Mouse (Mus musculus) cerebellum, postnatal 14 days (tissue): Measurements from ENCODE around the gene Emp3.
"Not testable (repeated sequence)": the region's sequence is repeated elsewhere in the genome, so short reads cannot be mapped to it uniquely, and the experiment has no call there.

Experiments used
- DNase-seq, 2 experiments: peaks; one replicate each; pipeline ENCODE4 v3.0.0; 2021; ENCODE audit warnings: mixed read lengths in 2 of 2

The Emp3 gene

GRCm38 (mm10) chr7:45915011-45915410 lies 6.2 kb downstream of the Emp3 start:
- no peak for DNase-seq

GRCm38 (mm10) chr7:45914067-45914466 lies 7.1 kb downstream of the Emp3 start:
- no peak for DNase-seq

- no peak for DNase-seq
These were observed 12.1 kb downstream of the Emp3 start for GRCm38 (mm10) chr7:45909145-45909544.

GRCm38 (mm10) chr7:45908384-45908783 lies 12.8 kb downstream of the Emp3 start:
- DNase-seq, result no peak

GRCm38 (mm10) chr7:45906622-45907021 lies 14.6 kb downstream of the Emp3 start:
- no peak for DNase-seq

GRCm38 (mm10) chr7:45902481-45903002 lies 18.7 kb downstream of the Emp3 start:
- DNase-seq, result no peak

GRCm38 (mm10) chr7:45901562-45901961 lies 19.6 kb downstream of the Emp3 start:
- peak in 1 of 2 experiments; percentile 48 for DNase-seq

GRCm38 (mm10) chr7:45898125-45898524 lies 23.1 kb downstream of the Emp3 start:
- not testable (repeated sequence) for DNase-seq

- DNase-seq, result peak; percentile 68 to 69
These were observed 23.9 kb downstream of the Emp3 start for GRCm38 (mm10) chr7:45897258-45897757.

- DNase-seq, result peak; percentile 98
These were observed 24.5 kb downstream of the Emp3 start, which contains the start of the genes Syngr4 and Tmem143 for GRCm38 (mm10) chr7:45896517-45897257. Syngr4 (minus strand) TSS chr7:45896714. Tmem143 (plus strand) TSS chr7:45896941.

GRCm38 (mm10) chr7:45895931-45896516 lies 25.2 kb downstream of the Emp3 start:
- DNase-seq, result no peak

GRCm38 (mm10) chr7:45892651-45893050 lies 28.6 kb downstream of the Emp3 start:
- peak in 1 of 2 experiments; percentile 56 for DNase-seq

- DNase-seq, result peak in 1 of 2 experiments; percentile 25
These were observed 34.0 kb downstream of the Emp3 start for GRCm38 (mm10) chr7:45887246-45887645.

- no peak for DNase-seq
These were observed 40.2 kb downstream of the Emp3 start for GRCm38 (mm10) chr7:45881011-45881410.

GRCm38 (mm10) chr7:45880531-45880930 lies 40.7 kb downstream of the Emp3 start:
- no peak for DNase-seq

GRCm38 (mm10) chr7:45878278-45878677 lies 42.9 kb downstream of the Emp3 start, which contains the start of gene Grin2d:
Grin2d (minus strand) TSS chr7:45878378.
- not testable (repeated sequence) for DNase-seq

GRCm38 (mm10) chr7:45876895-45877294 lies 44.3 kb downstream of the Emp3 start:
- DNase-seq, result no peak

GRCm38 (mm10) chr7:45873061-45873947 lies 47.9 kb downstream of the Emp3 start:
- peak; percentile 69 to 72 for DNase-seq

GRCm38 (mm10) chr7:45872624-45873023 lies 48.6 kb downstream of the Emp3 start, which contains the start of gene Kdelr1:
Kdelr1 (plus strand) TSS chr7:45872772.
- peak; percentile 94 to 96 for DNase-seq

- DNase-seq, result peak; percentile 37 to 46
These were observed 50.7 kb downstream of the Emp3 start for GRCm38 (mm10) chr7:45870282-45871058.

GRCm38 (mm10) chr7:45869787-45870186 lies 51.4 kb downstream of the Emp3 start:
- DNase-seq, result peak in 1 of 2 experiments; percentile 40
